Mouse (Mus musculus) adrenal gland, postnatal 4 days (tissue): ENCODE data around the gene Dse. TPM values are rescaled to one million over a fixed set of nuclear protein-coding genes. Genes with fewer than 3 reads are reported as not detected.

Source experiments
- DNase-seq, 2 experiments: peaks; one replicate each; pipeline ENCODE4 v3.0.0; 2021 to 2022; ENCODE audit warnings: low spot score in 2 of 2, mixed read lengths in 2 of 2
- total RNA-seq, 2 experiments: library from RNA; stranded (reverse); gene quantifications; 2 replicates each; pipeline ENCODE4 v1.2.3; 2021

Dse gene
- total RNA-seq, 2 experiments from 2014 or later, result 15.4 to 17.8 TPM

- no peak for DNase-seq
Measured at GRCm38 (mm10) chr10:34136432-34136831, 71.1 kb downstream of the Dse start.

- DNase-seq, result no peak
Measured at GRCm38 (mm10) chr10:34131356-34131755, 76.2 kb downstream of the Dse start.

- DNase-seq, result no peak
Measured at GRCm38 (mm10) chr10:34128391-34128790, 79.1 kb downstream of the Dse start.

GRCm38 (mm10) chr10:34127392-34128378 is 79.8 kb downstream of the Dse start, which contains the start of gene Calhm6:
Gene Calhm6, minus strand, starts transcription at chr10:34127984.
- no peak for DNase-seq

- DNase-seq, result no peak
Measured at GRCm38 (mm10) chr10:34118421-34118820, 89.1 kb downstream of the Dse start.

GRCm38 (mm10) chr10:34117770-34118169 is 89.7 kb downstream of the Dse start:
- no peak for DNase-seq

- DNase-seq, result no peak
Measured at GRCm38 (mm10) chr10:34117131-34117530, 90.4 kb downstream of the Dse start.

- no peak for DNase-seq
Measured at GRCm38 (mm10) chr10:34111964-34112738, 95.4 kb downstream of the Dse start.

- DNase-seq, result no peak
Measured at GRCm38 (mm10) chr10:34110863-34111465, 96.6 kb downstream of the Dse start.

Other genes with a start within 250 kb of the Dse start
- 10 to 100 TPM; 78.5 to 79.1 TPM for gene Rwdd1, start 188.1 kb downstream of the Dse start, total RNA-seq
- not detected for gene Trappc3l, start 170.1 kb downstream of the Dse start, total RNA-seq
- gene Calhm4, start 163.4 kb downstream of the Dse start, total RNA-seq, result not detected
- gene Calhm5, start 111.2 kb downstream of the Dse start, total RNA-seq, result under 1 TPM; 0.17 to 0.31 TPM
- gene Calhm6, start 79.7 kb downstream of the Dse start, total RNA-seq, result 1 to 10 TPM; 1.0 to 1.3 TPM
- gene Tspyl1, start 74.5 kb upstream of the Dse start, total RNA-seq, result 10 to 100 TPM; 61.4 to 65.3 TPM
- 10 to 100 TPM; 24.7 to 29.1 TPM for gene Tspyl4, start 89.7 kb upstream of the Dse start, total RNA-seq
- gene Col10a1, start 182.3 kb upstream of the Dse start, total RNA-seq, result under 1 TPM; 0.39 to 0.48 TPM
- gene Nt5dc1, start 210.8 kb upstream of the Dse start, total RNA-seq, result 10 to 100 TPM; 20.6 to 22.4 TPM